Mouse (Mus musculus) embryonic fibroblast, embryonic 13.5 days (primary cell): ENCODE measurements around the gene Rragd.

Source experiments
- CTCF ChIP-seq: IDR thresholded peaks from 2 replicates; pipeline ENCODE4 v1.5.1; 2011; ENCODE audit warnings: mild to moderate bottlenecking, control low read depth, low read length, moderate library complexity, borderline replicate concordance; ENCODE audit not compliant: insufficient read depth
- POLR2A ChIP-seq: IDR thresholded peaks from 2 replicates; pipeline ENCODE4 v1.6.1; 2011; ENCODE audit warnings: low read depth, mild to moderate bottlenecking, control low read depth, low read length, moderate library complexity

DNA sequence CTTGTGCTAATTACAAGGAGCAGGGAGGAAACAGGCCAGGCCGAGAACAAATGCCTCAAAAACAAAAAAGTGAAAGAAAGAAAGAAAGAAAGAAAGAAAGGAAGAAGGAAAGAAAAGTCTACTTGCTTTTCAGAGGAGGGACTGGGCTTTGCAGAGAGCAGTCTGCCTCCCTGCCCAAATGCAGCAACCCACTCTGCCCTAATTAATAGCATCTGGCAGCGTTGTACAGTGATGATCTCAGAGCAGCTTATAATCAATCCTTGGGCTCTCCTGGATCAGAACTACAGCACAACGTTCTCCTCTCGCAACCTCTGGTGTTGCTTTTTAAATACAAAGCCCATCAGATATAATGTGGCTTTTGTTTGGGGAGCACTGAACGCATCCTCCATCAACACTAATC is 42.9 kb upstream of the Rragd start:
- no peak for TF ChIP-seq CTCF
- no peak for TF ChIP-seq POLR2A
